Mouse (Mus musculus) limb, embryonic 13.5 days (tissue): Measurements from ENCODE around the gene Rilp. TPM values are rescaled to one million over a fixed set of nuclear protein-coding genes. Genes with fewer than 3 reads are reported as not detected.

Experiments
- ATAC-seq: fragments of 200-750 bp; cut with Nextera tagmentation; 2 replicates; pipeline ENCODE4 v1.8.0; 2017; ENCODE audit warnings: low read depth, moderate number of reproducible peaks, moderate TSS enrichment; ENCODE audit not compliant: low FRiP score
- H3K27ac ChIP-seq: fragments of 300-500 bp; sonication (generic); 2 replicates; pipeline ENCODE4 v1.5.1; 2015; ENCODE audit warnings: inconsistent platforms, mild to moderate bottlenecking, moderate library complexity
- H3K27me3 ChIP-seq: fragments of 300-500 bp; sonication (generic); 2 replicates; pipeline ENCODE4 v1.6.1; 2015; ENCODE audit warnings: mild to moderate bottlenecking, inconsistent platforms
- H3K36me3 ChIP-seq: fragments of 300-500 bp; sonication (generic); 2 replicates; pipeline ENCODE4 v1.6.1; 2015; ENCODE audit warnings: inconsistent platforms, mild to moderate bottlenecking, moderate library complexity
- H3K4me1 ChIP-seq: fragments of 300-500 bp; sonication (generic); 2 replicates; pipeline ENCODE4 v1.6.1; 2015; ENCODE audit warnings: inconsistent platforms
- H3K4me2 ChIP-seq: fragments of 300-500 bp; sonication (generic); replicated peaks from 2 replicates; pipeline ENCODE4 v1.6.1; 2015; ENCODE audit warnings: inconsistent platforms, mild to moderate bottlenecking, moderate library complexity
- H3K4me3 ChIP-seq: fragments of 300-500 bp; sonication (generic); 2 replicates; pipeline ENCODE4 v1.5.1; 2015; ENCODE audit warnings: moderate library complexity, mild to moderate bottlenecking, inconsistent platforms
- H3K9ac ChIP-seq: fragments of 300-500 bp; sonication (generic); 2 replicates; pipeline ENCODE4 v1.6.1; 2015; ENCODE audit warnings: mild to moderate bottlenecking, inconsistent platforms
- H3K9me3 ChIP-seq: fragments of 300-500 bp; sonication (generic); 2 replicates; pipeline ENCODE4 v1.6.1; 2016; ENCODE audit warnings: inconsistent platforms
- WGBS: fragments of 180-500 bp; shearing (Covaris S2); methylation state at CpG from one replicate; pipeline ENCODE4 v1.1.7; 2015; 5-methylcytosine and 5-hydroxymethylcytosine counted together
- polyA plus RNA-seq: library from polyadenylated mRNA; unstranded; fragments of >200 nt; fragmentation: Nextera tagmentation; extraction: Ambion mirVana; gene quantifications from 2 replicates; pipeline ENCODE4 v1.2.1, GENCODE M21; 2015

Gene Rilp
- polyA plus RNA-seq, 1 experiment from 2014 or later, result 0.66 TPM

- H3K4me1 ChIP-seq, result peaks cover 8% of the 10 kb centered on the region
- no peak overlapping the region for H3K4me2 ChIP-seq
- no peak overlapping the region for H3K4me3 ChIP-seq
- 48% methylated on average over 4 of the region's 4 CpGs for WGBS
- no peak for ATAC-seq
- H3K9ac ChIP-seq, result no peak overlapping the region
- H3K9me3 ChIP-seq, result no peaks in the 10 kb centered on the region
- no peak overlapping the region for H3K27ac ChIP-seq
- H3K36me3 ChIP-seq, result no peaks in the 10 kb centered on the region
- no peaks in the 10 kb centered on the region for H3K27me3 ChIP-seq
Observed at GRCm38 (mm10) chr11:75529771-75530170, 19.9 kb downstream of the Rilp start.

DNA sequence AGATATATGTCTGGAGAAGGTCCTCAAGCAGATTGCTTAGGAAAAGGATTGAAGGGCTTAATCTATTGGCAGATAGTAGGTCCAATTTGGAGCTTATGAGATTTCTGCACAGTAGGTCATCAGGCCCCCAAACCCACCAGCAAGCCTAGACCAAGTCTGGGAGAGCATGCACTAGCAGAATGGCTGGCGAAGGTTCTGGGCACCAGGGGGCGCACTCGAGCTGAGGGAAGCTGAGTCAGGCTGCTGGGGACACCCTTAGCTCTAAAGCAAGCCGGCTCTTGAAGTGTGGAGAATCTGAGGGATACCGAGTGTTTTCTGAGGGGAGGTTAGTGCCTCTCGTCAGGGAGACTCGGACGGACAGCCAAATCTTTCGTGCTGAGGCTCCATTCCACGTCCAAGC is 20.4 kb downstream of the Rilp start:
- WGBS, result under 1% methylated on average over 10 of the region's 10 CpGs
- ATAC-seq, result peak; percentile 67; the same call in 1 of the 2 replicates
- peaks cover 8% of the 10 kb centered on the region for H3K4me1 ChIP-seq
- peak overlapping the region; percentile 98 for H3K4me2 ChIP-seq
- H3K27me3 ChIP-seq, result no peaks in the 10 kb centered on the region
- peak overlapping the region; percentile 81 for H3K9ac ChIP-seq
- H3K27ac ChIP-seq, result no peak overlapping the region
- H3K36me3 ChIP-seq, result no peaks in the 10 kb centered on the region
- H3K9me3 ChIP-seq, result no peaks in the 10 kb centered on the region
- peak overlapping the region; percentile 68 for H3K4me3 ChIP-seq

DNA sequence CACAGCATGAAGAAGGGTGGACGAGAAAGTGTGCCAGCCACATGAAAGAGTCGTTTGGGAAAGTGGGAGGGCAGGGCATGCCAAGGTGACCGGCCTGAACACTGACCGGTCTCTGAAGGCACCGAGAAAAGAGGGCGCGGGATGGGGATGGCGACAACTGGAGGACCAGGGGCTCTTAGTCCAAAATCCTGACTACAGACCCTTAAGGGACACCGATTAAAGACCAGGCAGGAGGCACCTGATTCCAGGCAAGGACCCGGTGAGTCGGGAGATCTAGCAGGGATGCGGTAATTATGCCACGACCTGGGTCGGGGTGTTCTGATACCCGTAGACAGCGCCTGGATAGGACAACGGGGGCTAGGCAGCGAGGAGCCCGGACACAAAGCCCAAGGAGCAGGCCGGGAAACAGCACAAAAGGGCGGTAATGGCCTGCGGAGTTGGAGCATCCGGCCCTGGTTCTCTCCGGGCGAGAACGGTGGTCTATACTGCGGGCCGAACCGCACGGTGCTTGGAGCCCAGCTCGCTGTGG is 21.0 kb downstream of the Rilp start:
- no peak for ATAC-seq
- no peaks in the 10 kb centered on the region for H3K27me3 ChIP-seq
- WGBS, result under 1% methylated on average over 31 of the region's 31 CpGs
- H3K9me3 ChIP-seq, result no peaks in the 10 kb centered on the region
- no peaks in the 10 kb centered on the region for H3K36me3 ChIP-seq
- H3K9ac ChIP-seq, result peak overlapping the region; percentile 81
- H3K4me1 ChIP-seq, result peaks cover 8% of the 10 kb centered on the region
- H3K4me3 ChIP-seq, result peak overlapping the region; percentile 68
- H3K4me2 ChIP-seq, result peak overlapping the region; percentile 98
- no peak overlapping the region; the same call in 1 of the 2 replicates for H3K27ac ChIP-seq

- Histone ChIP-seq H3K4me1 (peaks cover 8% of the 10 kb centered on the region), H3K27me3 (no peaks in the 10 kb centered on the region), H3K27ac (peak within 1 kb of the TSS; percentile 76; the same call in 1 of the 2 replicates), H3K4me3 (peak within 1 kb of the TSS; percentile 68), H3K9me3 (no peaks in the 10 kb centered on the region), H3K36me3 (no peaks in the 10 kb centered on the region), H3K4me2 (peak within 1 kb of the TSS; percentile 98), H3K9ac (peak within 1 kb of the TSS; percentile 81)
- peak; percentile 94 for ATAC-seq
- under 1% methylated on average over 62 of the region's 62 CpGs for WGBS
Observed at GRCm38 (mm10) chr11:75531469-75532242, 21.8 kb downstream of the Rilp start, which contains the start of gene Slc43a2. Slc43a2 (plus strand) TSS chr11:75531694.

GRCm38 (mm10) chr11:75532340-75533277 is 22.7 kb downstream of the Rilp start:
- no peak for ATAC-seq
- Histone ChIP-seq H3K9ac (peak overlapping the region; percentile 62), H3K4me3 (peak overlapping the region; percentile 68), H3K4me2 (peak overlapping the region; percentile 98), H3K9me3 (no peaks in the 10 kb centered on the region), H3K36me3 (no peaks in the 10 kb centered on the region), H3K4me1 (peaks cover 8% of the 10 kb centered on the region), H3K27ac (0 out of 2 replicates have a peak overlapping the region, but pooled peaks have one; percentile 6), H3K27me3 (no peaks in the 10 kb centered on the region)
- 14% methylated on average over 38 of the region's 38 CpGs for WGBS

DNA sequence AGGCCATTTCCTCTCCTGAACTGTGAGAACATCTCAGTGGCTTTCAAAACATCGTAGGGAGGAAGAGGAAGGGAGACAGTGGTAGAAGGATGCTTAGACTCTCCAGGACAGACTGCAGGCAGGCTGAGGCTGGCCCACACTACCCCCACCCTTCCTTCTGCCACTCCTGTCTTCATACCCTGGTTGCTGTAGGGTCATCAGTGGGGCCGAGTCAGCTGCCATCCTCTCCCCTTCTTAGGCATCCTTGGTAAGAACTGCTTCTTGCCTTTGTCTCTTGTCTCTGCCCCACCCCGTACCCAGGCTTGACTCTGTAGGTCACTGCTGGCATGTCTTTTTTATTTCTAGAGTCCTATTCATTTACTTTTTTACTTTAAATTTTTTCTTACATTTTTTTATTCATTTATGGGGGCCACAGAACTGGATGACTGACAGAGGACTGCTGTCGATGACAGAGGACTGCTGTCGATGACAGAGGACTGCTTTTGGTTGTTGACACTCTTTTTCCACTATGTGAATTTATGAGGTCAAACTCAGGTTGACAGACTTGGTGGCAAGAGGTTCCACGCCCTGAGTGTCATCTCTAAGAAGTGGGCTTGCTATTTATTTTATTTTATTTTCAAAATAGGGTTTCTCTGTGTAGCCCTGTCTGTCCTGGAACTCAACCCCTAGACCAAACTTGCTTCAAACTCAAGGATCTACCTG is 23.6 kb downstream of the Rilp start:
- H3K9me3 ChIP-seq, result no peaks in the 10 kb centered on the region
- H3K4me1 ChIP-seq, result peaks cover 15% of the 10 kb centered on the region
- no peak overlapping the region for H3K4me2 ChIP-seq
- peak overlapping the region; percentile 13; the same call in 1 of the 2 replicates for H3K9ac ChIP-seq
- H3K27ac ChIP-seq, result 0 out of 2 replicates have a peak overlapping the region, but pooled peaks have one; percentile 6
- ATAC-seq, result no peak
- no peaks in the 10 kb centered on the region for H3K36me3 ChIP-seq
- no peaks in the 10 kb centered on the region for H3K27me3 ChIP-seq
- WGBS, result 77% methylated on average over 6 of the region's 6 CpGs
- no peak overlapping the region for H3K4me3 ChIP-seq

GRCm38 (mm10) chr11:75534286-75535033 is 24.6 kb downstream of the Rilp start:
- Histone ChIP-seq H3K4me3 (no peak overlapping the region), H3K4me1 (peaks cover 15% of the 10 kb centered on the region), H3K4me2 (no peak overlapping the region), H3K27me3 (no peaks in the 10 kb centered on the region), H3K9me3 (no peaks in the 10 kb centered on the region), H3K27ac (no peak overlapping the region), H3K9ac (peak overlapping the region; percentile 15; the same call in 1 of the 2 replicates), H3K36me3 (no peaks in the 10 kb centered on the region)
- 70% methylated on average over 4 of the region's 4 CpGs for WGBS
- no peak for ATAC-seq

- 51% methylated on average over 13 of the region's 13 CpGs for WGBS
- H3K4me2 ChIP-seq, result no peak overlapping the region
- no peak overlapping the region for H3K4me3 ChIP-seq
- H3K36me3 ChIP-seq, result no peaks in the 10 kb centered on the region
- peaks cover 15% of the 10 kb centered on the region for H3K4me1 ChIP-seq
- ATAC-seq, result no peak
- no peaks in the 10 kb centered on the region for H3K27me3 ChIP-seq
- H3K9ac ChIP-seq, result peak overlapping the region; percentile 15; the same call in 1 of the 2 replicates
- no peak overlapping the region for H3K27ac ChIP-seq
- no peaks in the 10 kb centered on the region for H3K9me3 ChIP-seq
Observed at GRCm38 (mm10) chr11:75535106-75535795, 25.4 kb downstream of the Rilp start.

DNA sequence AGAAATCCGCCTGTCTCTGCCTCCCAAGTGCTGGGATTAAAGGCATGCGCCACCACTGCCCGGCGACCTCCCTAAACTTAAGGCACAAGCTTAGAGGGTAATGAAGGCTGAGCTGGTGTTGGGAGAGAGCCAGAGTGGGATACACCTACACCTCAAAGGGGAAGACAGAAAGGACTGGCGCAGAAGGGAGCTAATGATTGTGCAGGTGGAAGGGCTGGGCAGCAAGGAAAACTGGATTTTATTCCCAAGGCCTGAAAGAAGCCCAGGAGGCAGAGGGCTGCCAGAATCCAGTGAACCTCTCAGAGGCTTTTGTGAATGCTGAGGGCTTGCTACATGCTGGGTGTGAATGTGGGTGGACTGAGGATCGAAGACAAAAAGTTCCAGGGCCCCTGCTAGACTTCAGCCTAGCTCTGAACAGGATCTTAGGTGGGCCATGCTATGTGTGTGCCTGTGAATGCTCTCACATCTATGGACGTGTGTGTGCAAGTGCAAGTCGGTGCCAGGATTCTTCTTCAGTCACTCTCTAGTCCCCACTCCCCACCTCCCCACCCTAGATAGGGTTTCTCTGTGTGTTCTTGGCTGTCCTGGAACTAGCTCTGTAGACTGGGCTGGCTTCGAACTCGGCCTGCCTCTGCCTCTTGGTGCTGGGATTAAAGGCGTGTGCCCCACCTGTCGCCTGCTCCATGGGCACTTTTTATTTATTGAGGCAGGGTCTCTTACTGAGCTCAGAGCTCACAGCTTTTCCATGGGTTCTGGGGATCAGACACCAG is 26.5 kb downstream of the Rilp start:
- peaks cover 15% of the 10 kb centered on the region for H3K4me1 ChIP-seq
- no peak for ATAC-seq
- no peaks in the 10 kb centered on the region for H3K27me3 ChIP-seq
- H3K36me3 ChIP-seq, result no peaks in the 10 kb centered on the region
- WGBS, result 90% methylated on average over 12 of the region's 12 CpGs
- no peak overlapping the region for H3K4me2 ChIP-seq
- no peaks in the 10 kb centered on the region for H3K9me3 ChIP-seq
- no peak overlapping the region for H3K9ac ChIP-seq
- no peak overlapping the region for H3K27ac ChIP-seq
- H3K4me3 ChIP-seq, result no peak overlapping the region

GRCm38 (mm10) chr11:75537025-75537414 is 27.1 kb downstream of the Rilp start:
- no peak overlapping the region for H3K9ac ChIP-seq
- H3K27me3 ChIP-seq, result no peaks in the 10 kb centered on the region
- 90% methylated on average over 8 of the region's 8 CpGs for WGBS
- no peak overlapping the region for H3K27ac ChIP-seq
- ATAC-seq, result no peak
- H3K4me2 ChIP-seq, result no peak overlapping the region
- H3K36me3 ChIP-seq, result no peaks in the 10 kb centered on the region
- H3K9me3 ChIP-seq, result no peaks in the 10 kb centered on the region
- H3K4me3 ChIP-seq, result no peak overlapping the region
- peaks cover 14% of the 10 kb centered on the region for H3K4me1 ChIP-seq
